Mouse (Mus musculus) CD4-positive, CD25-positive, alpha-beta regulatory T cell, adult 4 months (primary cell): ENCODE results near the gene Scrn2. TPM values are rescaled to one million over a fixed set of nuclear protein-coding genes. Genes with fewer than 3 reads are reported as not detected.
A peak's percentile ranks its signal among the peaks of the same experiment; 100 is the strongest.

Experiments used
- ATAC-seq: one replicate; pipeline ENCODE4 v1.8.0; 2017
- polyA plus RNA-seq, 2 experiments: library from polyadenylated mRNA; unstranded; fragments of 100-300 nt; shearing (Covaris generic); gene quantifications; one replicate each; pipeline ENCODE4 v1.2.1; 2017

Scrn2 gene
- polyA plus RNA-seq, 2 experiments from 2014 or later = 7.3 to 14.8 TPM

GRCm38 (mm10) chr11:97050944-97051586 is 21.3 kb downstream of the Scrn2 start:
- no peak for ATAC-seq

GRCm38 (mm10) chr11:97052219-97052646 is 22.5 kb downstream of the Scrn2 start:
- ATAC-seq = peak; percentile 14

GRCm38 (mm10) chr11:97063274-97063920 is 33.7 kb downstream of the Scrn2 start:
- no peak for ATAC-seq

GRCm38 (mm10) chr11:97063921-97064295 is 34.2 kb downstream of the Scrn2 start:
- ATAC-seq = no peak

GRCm38 (mm10) chr11:97065538-97066295 is 36.0 kb downstream of the Scrn2 start:
- ATAC-seq = no peak

- ATAC-seq = no peak
Measured at GRCm38 (mm10) chr11:97066656-97067360, 37.1 kb downstream of the Scrn2 start.

GRCm38 (mm10) chr11:97069333-97069732 is 39.6 kb downstream of the Scrn2 start:
- ATAC-seq = no peak

GRCm38 (mm10) chr11:97069770-97070169 is 40.0 kb downstream of the Scrn2 start:
- no peak for ATAC-seq

GRCm38 (mm10) chr11:97071129-97071528 is 41.4 kb downstream of the Scrn2 start:
- no peak for ATAC-seq

- peak; percentile 26 for ATAC-seq
Measured at GRCm38 (mm10) chr11:97072533-97072932, 42.8 kb downstream of the Scrn2 start.

- no peak for ATAC-seq
Measured at GRCm38 (mm10) chr11:97074235-97074634, 44.5 kb downstream of the Scrn2 start.

- ATAC-seq = no peak
Measured at GRCm38 (mm10) chr11:97078751-97079150, 49.0 kb downstream of the Scrn2 start.

- ATAC-seq = no peak
Measured at GRCm38 (mm10) chr11:97080291-97080690, 50.6 kb downstream of the Scrn2 start.

GRCm38 (mm10) chr11:97082977-97083376 is 53.2 kb downstream of the Scrn2 start:
- ATAC-seq = peak; percentile 61

Other genes with a start within 250 kb of the Scrn2 start
- 10 to 100 TPM; 50.8 to 52.7 TPM for gene Cbx1, start 240.8 kb upstream of the Scrn2 start, polyA plus RNA-seq
- gene Nfe2l1, start 200.0 kb upstream of the Scrn2 start, polyA plus RNA-seq = 10 to 100 TPM; 21.3 to 26.1 TPM
- not detected for gene Copz2, start 180.1 kb upstream of the Scrn2 start, polyA plus RNA-seq
- gene Cdk5rap3, start 113.4 kb upstream of the Scrn2 start, polyA plus RNA-seq = 100 to 1,000 TPM in 1 of 2 experiments, 10 to 100 TPM in 1; 82.3 to 119 TPM
- gene Prr15l, start 101.8 kb upstream of the Scrn2 start, polyA plus RNA-seq = 1 to 10 TPM in 1 of 2 experiments, under 1 TPM in 1; 0.48 to 1.5 TPM
- gene Pnpo, start 86.0 kb upstream of the Scrn2 start, polyA plus RNA-seq = 10 to 100 TPM; 28.5 to 48.5 TPM
- gene Sp2, start 47.0 kb upstream of the Scrn2 start, polyA plus RNA-seq = 10 to 100 TPM; 19.5 to 22.9 TPM
- 1 to 10 TPM; 1.7 to 3.0 TPM for gene Sp6, start 16.5 kb upstream of the Scrn2 start, polyA plus RNA-seq
- gene Lrrc46, start 11.5 kb downstream of the Scrn2 start, polyA plus RNA-seq = not detected
- gene Mrpl10, start 11.6 kb downstream of the Scrn2 start, polyA plus RNA-seq = 10 to 100 TPM; 60.9 to 82.9 TPM
- 10 to 100 TPM; 24.9 to 46.4 TPM for gene Osbpl7, start 20.7 kb downstream of the Scrn2 start, polyA plus RNA-seq
- 1 to 10 TPM; 2.2 TPM for gene Tbx21, start 85.4 kb downstream of the Scrn2 start, polyA plus RNA-seq
- under 1 TPM in 1 of 2 experiments, not detected in 1; 0.09 TPM for gene Tbkbp1, start 121.6 kb downstream of the Scrn2 start, polyA plus RNA-seq
- gene Kpnb1, start 157.9 kb downstream of the Scrn2 start, polyA plus RNA-seq = 10 to 100 TPM; 23.5 to 33.4 TPM